Mouse (Mus musculus): ENCODE data around the gene Necap2. TPM values are rescaled to one million over a fixed set of nuclear protein-coding genes. Genes with fewer than 3 reads are reported as not detected.

Necap2 gene
- 10 to 100 TPM; 12.0 to 19.2 (median 13.8) TPM for total RNA-seq (2022)

DNA sequence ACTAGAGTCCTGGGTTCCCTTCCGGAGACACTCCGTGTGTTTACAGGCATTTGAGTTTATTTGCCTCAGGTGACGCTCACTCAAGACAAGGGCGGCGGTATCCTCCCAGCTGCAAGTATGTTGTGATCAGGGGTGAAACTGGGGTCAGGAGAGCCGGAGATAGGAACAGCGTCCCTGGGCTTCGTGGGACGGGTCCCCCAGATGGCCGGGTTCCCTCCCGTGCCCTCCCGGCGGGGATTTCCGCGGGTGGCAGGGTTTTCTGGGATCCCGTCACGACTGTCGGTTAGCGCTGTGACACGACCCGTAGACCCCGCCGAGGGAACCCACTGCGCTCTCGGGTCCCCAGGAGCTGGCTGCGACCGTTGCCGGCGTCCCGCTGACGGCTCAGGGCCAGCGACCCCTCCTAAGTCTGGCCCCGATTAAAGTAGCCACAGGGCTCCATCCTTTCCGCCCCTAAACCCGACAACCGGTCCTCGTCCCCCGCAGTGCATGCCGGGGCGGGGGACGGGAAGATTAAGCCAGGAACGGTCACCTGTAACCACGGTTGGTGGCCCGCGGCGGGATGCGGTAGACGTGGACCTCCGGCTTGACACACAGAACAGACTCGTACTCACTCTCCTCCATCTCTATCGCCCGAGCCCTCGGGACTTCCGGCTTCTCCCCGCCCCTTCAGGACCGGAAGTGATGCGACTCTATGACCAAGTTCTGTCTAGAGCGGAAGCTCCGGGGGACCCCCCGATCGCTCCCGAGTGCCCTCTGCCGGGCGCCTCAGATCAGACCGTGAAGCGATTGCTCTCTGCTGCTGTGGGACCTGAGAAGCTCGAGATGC is at the start of gene Necap2:
TSS of gene Necap2 (minus strand) at position 677 of the 829 bp plus-strand sequence.
- peak; percentile 88 to 89 for DNase-seq (ENCODE audit: low spot score in 2 of 2)

DNA sequence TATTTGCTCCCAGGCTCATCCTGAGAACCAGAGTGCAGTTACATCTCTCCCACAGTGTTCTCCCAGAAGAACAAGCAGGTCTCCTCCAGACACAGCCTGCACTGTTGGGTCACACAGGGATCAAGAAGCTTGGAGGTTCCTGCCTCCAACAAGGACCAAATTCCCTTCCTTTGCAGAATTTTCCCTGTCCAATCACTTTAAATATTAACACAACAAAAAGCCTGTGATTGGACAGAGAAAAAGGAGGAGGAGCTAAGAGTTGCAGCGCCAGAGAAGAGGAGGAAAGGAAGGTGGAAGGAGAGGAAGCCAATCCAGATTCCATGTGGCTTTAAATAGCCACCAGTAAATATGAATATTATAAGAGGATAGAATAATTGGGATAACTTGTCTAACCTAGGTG is 44.9 kb upstream of the Necap2 start:
- no peak for DNase-seq (ENCODE audit: low spot score in 2 of 2)

DNA sequence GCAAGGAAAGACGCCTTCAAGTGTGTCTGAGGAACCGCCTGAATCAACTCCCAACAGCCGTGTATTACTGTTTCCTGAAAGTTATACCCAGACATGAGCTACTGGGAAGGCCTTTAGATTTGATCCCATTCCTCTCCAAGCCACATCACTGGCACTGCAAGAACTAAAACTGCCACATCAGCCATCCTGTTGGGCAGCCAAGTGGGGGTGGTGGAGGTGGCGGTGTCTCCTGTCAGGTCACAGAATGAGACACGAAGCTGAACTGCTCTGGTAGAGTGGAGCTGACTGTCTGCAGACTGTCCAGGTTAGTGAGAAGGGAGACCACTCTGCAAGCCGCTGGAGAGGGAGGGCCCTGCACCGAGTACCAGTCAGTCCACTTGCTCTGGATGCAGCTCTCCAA is 44.5 kb upstream of the Necap2 start:
- no peak for DNase-seq (ENCODE audit: low spot score in 2 of 2)

- no peak for DNase-seq (ENCODE audit: low spot score in 2 of 2)
Observed at GRCm38 (mm10) chr4:141120700-141121099, 42.5 kb upstream of the Necap2 start.

- no peak for DNase-seq (ENCODE audit: low spot score in 2 of 2)
Observed at GRCm38 (mm10) chr4:141118691-141119090, 40.5 kb upstream of the Necap2 start.

DNA sequence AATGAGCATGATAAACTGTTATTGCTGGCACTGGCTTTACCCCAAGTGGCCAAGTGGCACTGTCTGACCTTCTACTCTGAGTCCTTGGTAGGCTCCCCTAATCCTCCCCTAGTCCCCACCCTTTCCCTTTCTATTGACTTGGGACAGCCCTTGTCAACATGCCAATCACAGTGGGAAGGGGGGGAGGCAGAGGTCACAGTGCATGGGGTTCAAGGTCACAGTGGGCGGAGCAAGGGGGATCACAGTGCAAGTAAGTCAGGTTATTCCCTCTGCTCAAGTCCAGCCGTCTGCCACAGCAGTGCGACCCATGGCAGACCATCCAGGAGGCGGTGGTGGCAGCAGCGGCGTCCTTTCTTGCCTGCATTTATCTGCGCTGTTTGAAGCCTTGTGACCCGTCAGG is 37.2 kb upstream of the Necap2 start:
- DNase-seq (ENCODE audit: low spot score in 2 of 2) = no peak

DNA sequence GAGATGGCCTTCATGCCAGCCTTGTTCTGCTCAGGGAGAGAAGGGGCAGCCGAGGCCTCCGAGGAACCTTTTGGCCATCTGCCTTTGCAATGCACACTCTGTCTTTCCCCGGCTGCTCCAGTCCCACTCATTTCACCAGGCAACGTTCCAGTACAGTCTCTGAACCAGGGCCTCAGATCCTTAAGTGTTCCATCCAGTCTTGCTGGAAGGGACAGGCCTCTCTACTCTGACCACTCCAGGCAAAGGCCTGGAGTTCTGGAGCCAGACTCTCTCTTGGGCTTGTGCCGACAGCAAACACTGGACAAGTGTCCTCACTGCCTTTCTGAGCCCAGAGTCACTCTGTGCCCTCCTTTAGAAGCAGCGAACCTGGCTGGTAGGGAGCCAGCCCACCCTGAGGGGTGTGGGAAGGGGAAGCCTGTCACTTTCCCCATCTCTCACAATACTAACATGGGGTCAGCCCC is 36.4 kb upstream of the Necap2 start:
- no peak for DNase-seq (ENCODE audit: low spot score in 2 of 2)

GRCm38 (mm10) chr4:141113831-141114230 is 35.7 kb upstream of the Necap2 start:
- no peak for DNase-seq (ENCODE audit: low spot score in 2 of 2)

- DNase-seq (ENCODE audit: low spot score in 2 of 2) = no peak
Observed at GRCm38 (mm10) chr4:141108196-141108732, 30.1 kb upstream of the Necap2 start.

DNA sequence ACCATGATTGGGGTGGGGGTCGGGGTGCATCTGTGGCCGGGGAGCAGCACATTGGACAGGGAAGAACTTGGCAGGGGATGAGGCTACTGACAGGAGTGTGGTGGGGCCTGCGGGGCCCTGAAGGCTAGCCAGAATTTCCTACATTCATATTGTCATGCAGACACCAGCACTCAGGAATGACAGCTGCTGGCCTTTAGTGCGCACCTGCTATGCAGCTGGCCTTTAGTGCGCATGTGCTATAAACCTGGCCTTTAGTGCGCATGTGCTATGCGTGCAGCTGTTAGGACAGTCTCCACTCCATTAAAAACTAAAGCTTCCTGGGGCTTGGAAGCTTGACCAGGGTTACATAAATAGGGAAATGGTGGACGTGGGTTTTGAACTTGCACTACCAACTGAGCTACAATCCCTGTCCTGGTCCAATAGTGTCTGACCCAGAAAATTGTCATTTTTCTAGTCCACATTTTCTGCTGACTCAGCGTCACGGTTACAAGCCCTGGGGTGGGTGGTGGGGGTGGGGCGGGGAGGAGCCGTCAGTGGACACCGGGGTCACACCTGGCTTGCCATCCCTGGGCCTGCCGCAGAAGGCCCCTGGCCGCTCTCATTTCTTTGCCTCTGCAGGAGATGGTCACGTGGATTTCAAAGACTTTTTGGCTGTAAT is 28.5 kb upstream of the Necap2 start:
- no peak for DNase-seq (ENCODE audit: low spot score in 2 of 2)

DNA sequence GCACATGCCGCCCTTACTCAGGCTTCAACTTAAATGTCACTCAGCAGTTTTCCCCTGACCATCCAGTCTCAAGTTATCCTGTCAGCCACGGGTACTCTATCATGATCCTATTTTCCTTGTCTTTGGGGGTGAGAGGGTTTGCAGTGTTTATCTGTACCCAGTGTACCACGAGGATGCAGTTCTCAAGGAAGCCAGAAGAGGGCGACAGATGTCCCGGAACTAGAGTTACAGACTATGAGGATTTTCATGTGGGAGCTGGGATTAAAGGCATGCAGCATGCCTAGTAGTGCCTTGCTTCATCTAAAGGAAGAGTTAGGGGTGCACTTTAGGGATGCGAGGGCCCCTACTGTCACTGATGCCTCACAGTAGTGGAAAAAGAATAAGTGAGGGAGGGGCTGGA is 23.7 kb upstream of the Necap2 start:
- DNase-seq (ENCODE audit: low spot score in 2 of 2) = no peak

GRCm38 (mm10) chr4:141101291-141101690 is 23.1 kb upstream of the Necap2 start:
- no peak for DNase-seq (ENCODE audit: low spot score in 2 of 2)

DNA sequence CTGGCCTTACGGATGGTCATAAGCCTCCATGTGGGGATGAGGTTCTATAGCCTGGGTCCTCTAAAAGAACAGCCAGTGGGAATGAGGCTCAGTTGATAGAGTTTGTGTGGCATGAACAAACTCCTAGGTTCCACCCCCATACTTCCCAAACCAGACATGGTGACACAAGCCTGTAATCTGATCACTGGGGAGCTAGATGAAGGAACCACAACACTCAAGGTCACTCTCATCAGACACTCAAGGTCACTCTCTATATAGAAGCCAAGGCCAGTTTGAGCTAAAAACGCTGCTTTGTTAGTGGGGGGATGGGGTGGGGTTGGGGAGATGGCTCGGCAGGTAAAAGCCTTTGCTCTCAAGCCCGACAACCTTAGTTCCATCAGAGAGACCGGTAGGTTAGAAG is 21.8 kb upstream of the Necap2 start:
- no peak for DNase-seq (ENCODE audit: low spot score in 2 of 2)

DNA sequence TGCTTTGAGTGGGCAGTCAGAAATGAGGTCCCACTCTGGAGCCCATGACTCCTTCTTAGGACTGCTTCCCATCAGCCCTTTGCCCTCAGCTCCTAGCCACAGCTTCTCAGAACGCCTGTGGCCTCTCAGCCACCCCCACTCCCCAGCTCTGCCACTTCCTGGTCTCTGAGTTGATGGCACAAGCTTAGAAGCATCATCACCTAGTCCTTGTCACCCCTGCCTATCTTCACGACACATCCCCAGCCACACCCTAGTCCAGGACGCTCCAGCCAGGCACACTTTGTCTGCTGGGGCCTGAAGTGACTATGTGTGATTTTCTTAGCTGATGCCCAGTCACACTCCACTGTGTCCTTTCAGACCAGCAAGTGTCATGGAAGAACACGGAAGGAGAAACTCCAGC is 20.8 kb upstream of the Necap2 start:
- no peak for DNase-seq (ENCODE audit: low spot score in 2 of 2)

DNA sequence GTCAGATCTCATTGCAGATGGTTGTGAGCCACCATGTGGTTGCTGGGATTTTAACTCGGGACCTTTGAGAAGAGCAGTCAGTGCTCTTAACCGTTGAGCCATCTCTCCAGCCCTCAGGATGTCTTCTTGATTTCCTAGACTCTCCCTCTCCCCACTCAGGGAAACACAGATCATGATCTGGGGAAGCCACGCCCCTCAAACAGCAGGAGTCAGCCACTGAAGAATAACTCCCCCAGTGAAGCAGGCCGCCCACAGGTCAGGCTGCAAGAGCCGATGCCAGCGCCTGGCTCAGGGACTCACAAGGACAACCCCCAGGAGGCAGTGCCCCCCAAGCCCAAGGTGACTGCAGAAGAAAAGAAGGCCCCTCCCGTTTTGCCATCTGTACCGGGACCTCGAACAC is 18.6 kb upstream of the Necap2 start:
- DNase-seq (ENCODE audit: low spot score in 2 of 2) = no peak

GRCm38 (mm10) chr4:141095016-141095415 is 16.9 kb upstream of the Necap2 start:
- no peak for DNase-seq (ENCODE audit: low spot score in 2 of 2)

- DNase-seq (ENCODE audit: low spot score in 2 of 2) = no peak
Observed at GRCm38 (mm10) chr4:141088714-141089113, 10.6 kb upstream of the Necap2 start.

DNA sequence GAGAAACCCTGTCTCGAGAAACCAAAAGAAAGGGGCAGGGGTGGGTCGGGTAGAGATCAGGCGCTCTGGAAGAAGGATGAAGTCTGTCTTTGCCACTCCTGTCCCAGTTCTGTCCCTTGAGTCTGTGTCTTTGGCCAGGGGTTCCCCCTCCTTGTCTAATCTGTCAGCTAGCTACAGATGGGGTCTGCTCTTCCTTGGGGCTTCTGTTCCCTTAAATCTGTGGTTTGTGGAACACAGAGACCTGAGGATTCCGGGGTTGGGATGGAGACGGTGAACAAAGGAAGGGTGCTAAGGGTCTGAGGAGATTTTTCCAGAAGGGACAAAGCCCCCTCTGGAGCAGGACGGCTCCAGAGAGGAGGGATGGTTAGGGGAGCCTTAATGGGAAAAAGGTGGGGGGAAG is 9.9 kb upstream of the Necap2 start, which contains the start of gene Spata21:
TSS of gene Spata21 (plus strand) at position 301 of the 400 bp plus-strand sequence.
- DNase-seq (ENCODE audit: low spot score in 2 of 2) = no peak

DNA sequence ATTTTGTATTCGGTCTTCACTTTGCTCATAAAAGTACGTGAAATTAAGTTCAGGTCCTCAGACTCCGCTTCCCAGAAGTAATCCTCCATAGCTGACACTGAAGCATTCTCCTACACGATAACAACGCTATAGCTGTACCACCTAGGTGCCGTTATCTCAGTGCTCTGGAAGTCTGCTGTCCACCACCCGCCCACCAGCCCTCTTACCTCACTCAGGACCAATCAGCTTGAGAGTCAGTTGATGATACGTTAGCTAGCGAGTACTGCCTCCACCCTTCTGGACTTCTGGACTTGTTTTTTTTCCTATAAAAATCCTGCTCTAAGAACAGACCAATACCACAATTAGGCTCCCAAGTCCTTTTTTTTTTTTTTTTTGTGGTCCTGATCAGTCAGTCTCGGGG is 8.7 kb upstream of the Necap2 start:
- DNase-seq (ENCODE audit: low spot score in 2 of 2) = no peak

DNA sequence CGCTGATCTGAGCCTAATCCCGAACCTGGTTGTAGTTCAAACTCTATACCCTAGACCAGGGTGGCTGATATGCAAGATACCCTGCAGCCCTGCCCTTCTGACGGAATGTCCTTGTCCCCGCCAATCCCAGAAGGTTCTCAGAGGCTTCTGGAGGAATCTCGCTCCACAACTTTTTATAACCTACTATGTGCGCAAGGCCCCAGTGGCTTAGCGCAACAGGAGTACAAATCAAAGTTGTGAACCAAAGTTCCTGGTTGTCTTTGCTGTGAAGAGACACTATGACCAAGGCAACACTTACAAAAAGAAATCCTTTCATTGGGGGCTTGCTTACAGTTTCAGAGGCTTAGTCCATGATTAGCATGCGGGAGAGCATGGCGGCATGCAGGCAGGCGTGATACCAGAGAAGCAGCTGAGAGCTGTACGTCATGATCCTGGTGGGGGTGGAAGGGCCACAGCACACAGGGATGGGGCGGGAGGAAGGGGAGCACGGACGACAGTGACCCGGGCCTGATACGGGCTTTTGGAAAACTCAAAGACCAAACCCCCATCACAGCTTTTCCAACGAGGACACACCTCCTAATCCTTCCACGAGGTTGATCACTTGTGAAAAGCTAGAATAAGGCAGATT is 467 bp upstream of the Necap2 start:
- no peak for DNase-seq (ENCODE audit: low spot score in 2 of 2)

DNA sequence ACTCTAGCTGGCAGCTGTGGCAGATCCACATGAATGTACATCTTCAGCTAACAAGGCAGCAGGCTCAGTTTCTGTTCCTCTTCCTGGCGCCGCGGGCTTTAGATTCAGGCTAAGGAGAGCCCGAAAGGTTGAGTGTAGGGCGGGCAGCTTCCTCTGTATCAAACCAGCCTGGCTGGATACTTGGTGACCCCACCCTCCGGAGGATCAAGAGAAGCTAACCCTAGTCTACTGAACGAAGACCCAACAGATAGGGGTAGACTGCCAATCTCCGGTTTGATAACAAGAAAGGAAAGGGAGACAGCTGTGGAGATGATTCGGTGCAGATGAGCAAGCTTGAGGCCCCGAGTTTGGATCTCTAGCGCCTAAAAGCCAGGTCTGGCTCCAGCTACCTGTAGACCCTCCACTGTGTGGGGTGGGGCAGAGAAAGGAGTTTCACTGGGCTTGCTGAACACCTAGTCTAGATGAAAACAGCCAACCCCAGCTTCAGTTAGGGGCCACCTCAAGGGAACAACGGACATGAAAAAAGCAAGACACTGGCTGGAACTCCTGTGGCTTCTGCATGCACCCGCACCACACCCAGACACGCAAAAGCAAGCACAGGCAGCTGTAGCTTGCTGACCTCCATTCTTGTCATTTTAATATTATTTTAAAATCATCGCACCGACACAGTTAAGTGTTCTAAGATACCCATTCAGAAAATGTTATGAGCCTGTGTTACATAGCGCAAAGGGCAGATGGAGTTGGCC is 1.2 kb downstream of the Necap2 start:
- DNase-seq (ENCODE audit: low spot score in 2 of 2) = no peak

All from gastrocnemius, adult 8-10 months (tissue).